Mouse (Mus musculus): ENCODE data around the gene Hoxa11.

GRCm38 (mm10) chr6:52229558-52230416 is 15.8 kb downstream of the Hoxa11 start:
- TF ChIP-seq CTCF (IDR thresholded peaks at IDR 0.05; ENCODE audit: insufficient read depth, low read depth, low read length) (no peak), POLR2A (IDR thresholded peaks at IDR 0.05; ENCODE audit: insufficient read depth, low read depth, low read length) (no peak)

All from olfactory bulb, adult 2 months (tissue).